Comparison of ENCODE assay signal across 9 mouse cellular contexts in genomic region chr3:153484701-153485100, GRCm38 (mm10).
A peak's percentile ranks its signal among the peaks of the same experiment; 100 is the strongest.
DNase-seq lines count a peak whose midpoint lies in the region; ATAC-seq lines count a peak whose summit lies in the region.
"Had no signal": no experiment of that assay in that cellular context is flagged by ENCODE, and none has a peak within 500 bp of the region (broad histone marks: within the 10 kb centered on the region; RNA-seq: fewer than 3 reads in every experiment).

No protein-coding gene starts in this region.

- DNase-seq in forebrain, embryonic 11.5 days (ENCODE audit: low spot score), result no peak
- DNase-seq in adrenal gland, postnatal 25 days, result peak; percentile 60
- peak; percentile 6 to 15 for DNase-seq in heart, adult 9 months (ENCODE audit: low spot score in 2 of 2)
- DNase-seq in left cerebral cortex, adult 8-10 months (ENCODE audit: low spot score in 2 of 2), result peak; percentile 23 to 88
- DNase-seq in T-cell, adult 2 months (ENCODE audit: low spot score), result no peak

- peaks cover 38% of the 10 kb centered on the region for H3K4me1 ChIP-seq in forebrain, embryonic 16.5 days (replicated peaks; ENCODE audit: control insufficient read depth, insufficient read depth, low read length)
- no peaks in the 10 kb centered on the region for H3K4me1 ChIP-seq in forebrain, embryonic 11.5 days (replicated peaks; ENCODE audit: control insufficient read depth, insufficient read depth, low read length)
- H3K4me1 ChIP-seq in midbrain, embryonic 13.5 days (replicated peaks), result peaks cover 15% of the 10 kb centered on the region; the same call in 1 of the 2 replicates
- H3K4me1 ChIP-seq: lung, embryonic 15.5 days had no signal

- no peaks in the 10 kb centered on the region for H3K9me3 ChIP-seq in forebrain, embryonic 16.5 days (ENCODE audit: control insufficient read depth, low read length)
- no peaks in the 10 kb centered on the region for H3K9me3 ChIP-seq in forebrain, embryonic 11.5 days (ENCODE audit: control insufficient read depth, low read length)
- no peaks in the 10 kb centered on the region for H3K9me3 ChIP-seq in midbrain, embryonic 13.5 days
- H3K9me3 ChIP-seq: lung, embryonic 15.5 days had no signal

- H3K27me3 ChIP-seq in forebrain, embryonic 16.5 days (replicated peaks; ENCODE audit: control insufficient read depth, insufficient read depth, low read length), result no peaks in the 10 kb centered on the region
- H3K27me3 ChIP-seq in forebrain, embryonic 11.5 days (ENCODE audit: control insufficient read depth, insufficient read depth, low read length), result no peaks in the 10 kb centered on the region
- H3K27me3 ChIP-seq in midbrain, embryonic 13.5 days, result no peaks in the 10 kb centered on the region
- H3K27me3 ChIP-seq: lung, embryonic 15.5 days had no signal

- WGBS in forebrain, embryonic 16.5 days, result 59% methylated on average over 7 of the region's 7 CpGs
- 89% methylated on average over 7 of the region's 7 CpGs for WGBS in forebrain, embryonic 11.5 days
- 83% methylated on average over 7 of the region's 7 CpGs for WGBS in midbrain, embryonic 13.5 days

- peak overlapping the region; percentile 13; the same call in 1 of the 2 replicates for H3K27ac ChIP-seq in forebrain, embryonic 16.5 days (ENCODE audit: low read length)
- H3K27ac ChIP-seq in forebrain, embryonic 11.5 days (ENCODE audit: low read depth, low read length), result no peak overlapping the region
- H3K27ac ChIP-seq in midbrain, embryonic 13.5 days, result no peak overlapping the region
- H3K27ac ChIP-seq: lung, embryonic 15.5 days had no signal

- H3K4me2 ChIP-seq in forebrain, embryonic 16.5 days (ENCODE audit: low read length), result no peak overlapping the region
- H3K4me2 ChIP-seq in forebrain, embryonic 11.5 days (ENCODE audit: low read depth, low read length, severe bottlenecking), result no peak overlapping the region
- no peak overlapping the region for H3K4me2 ChIP-seq in midbrain, embryonic 13.5 days (replicated peaks)
- H3K4me2 ChIP-seq: lung, embryonic 15.5 days had no signal

- H3K36me3 ChIP-seq in forebrain, embryonic 16.5 days (ENCODE audit: control insufficient read depth, insufficient read depth), result no peaks in the 10 kb centered on the region
- no peaks in the 10 kb centered on the region for H3K36me3 ChIP-seq in forebrain, embryonic 11.5 days (ENCODE audit: control insufficient read depth, insufficient read depth, low read length)
- no peaks in the 10 kb centered on the region for H3K36me3 ChIP-seq in midbrain, embryonic 13.5 days
- H3K36me3 ChIP-seq: lung, embryonic 15.5 days had no signal

- H3K4me3 ChIP-seq in forebrain, embryonic 16.5 days (replicated peaks; ENCODE audit: low read length), result no peak overlapping the region
- H3K4me3 ChIP-seq in forebrain, embryonic 11.5 days (ENCODE audit: low read depth, low read length), result no peak overlapping the region
- H3K4me3 ChIP-seq in midbrain, embryonic 13.5 days (replicated peaks), result no peak overlapping the region
- H3K4me3 ChIP-seq: lung, embryonic 15.5 days had no signal

- no peak overlapping the region for H3K9ac ChIP-seq in forebrain, embryonic 16.5 days (replicated peaks; ENCODE audit: low read depth, low read length)
- H3K9ac ChIP-seq in forebrain, embryonic 11.5 days (ENCODE audit: low read length), result no peak overlapping the region
- no peak overlapping the region for H3K9ac ChIP-seq in midbrain, embryonic 13.5 days (replicated peaks)
- H3K9ac ChIP-seq: lung, embryonic 15.5 days had no signal

- ATAC-seq in forebrain, embryonic 16.5 days, result peak; percentile 9; the same call in 1 of the 2 replicates
- ATAC-seq in forebrain, embryonic 11.5 days (replicated peaks; ENCODE audit: low FRiP score), result no peak
- ATAC-seq in midbrain, embryonic 13.5 days, result no peak
- ATAC-seq in erythroblast, adult 5-6 weeks (replicated peaks; ENCODE audit: low FRiP score, poor library complexity, severe bottlenecking), result no peak

Comparison
In these comparisons a context has a peak if more than half of its experiments do, and no peak if none do; other contexts are left out.
1. DNase-seq: peak in adrenal gland, postnatal 25 days (single experiment), heart, adult 9 months (2 of 2) and left cerebral cortex, adult 8-10 months (2 of 2); none in forebrain, embryonic 11.5 days (single experiment) and T-cell, adult 2 months (single experiment).